20 mouse cellular contexts compared by ENCODE assay signal in the genomic region with DNA sequence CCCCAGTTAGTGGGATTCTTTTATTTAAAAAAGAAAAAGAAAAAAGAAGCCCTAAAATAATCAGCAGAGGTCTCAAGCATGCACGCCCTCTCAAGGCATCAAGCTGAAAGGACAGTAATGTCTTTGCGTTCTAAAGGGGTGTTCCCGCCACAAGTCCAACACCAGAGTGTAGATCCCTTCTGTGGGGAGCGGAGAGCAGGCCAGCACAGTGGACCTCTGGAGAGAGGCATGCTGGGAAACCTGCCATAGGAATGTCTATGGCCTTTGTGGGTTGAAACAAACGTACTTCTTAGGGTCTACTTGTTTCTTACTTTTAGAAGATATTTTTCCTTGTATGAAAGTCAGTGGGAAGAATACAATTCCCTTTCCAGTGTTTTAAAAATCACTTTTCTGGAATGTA. TPM values are rescaled to one million over a fixed set of nuclear protein-coding genes. Genes with fewer than 3 reads are reported as not detected.
DNase-seq lines count a peak whose midpoint lies in the region; ATAC-seq and TF ChIP-seq lines count a peak whose summit lies in the region.
"Had no signal": no experiment of that assay in that cellular context is flagged by ENCODE, and none has a peak within 500 bp of the region (broad histone marks: within the 10 kb centered on the region; RNA-seq: fewer than 3 reads in every experiment).

No protein-coding gene starts in this region.

- no peaks in the 10 kb centered on the region for H3K9me3 ChIP-seq in heart, embryonic 13.5 days
- no peaks in the 10 kb centered on the region for H3K9me3 ChIP-seq in kidney, embryonic 15.5 days (replicated peaks)
- H3K9me3 ChIP-seq: embryonic facial prominence, embryonic 13.5 days; embryonic facial prominence, embryonic 15.5 days; forebrain, embryonic 10.5 days; forebrain, embryonic 12.5 days had no signal

- H3K36me3 ChIP-seq in heart, embryonic 13.5 days = no peaks in the 10 kb centered on the region
- no peaks in the 10 kb centered on the region for H3K36me3 ChIP-seq in kidney, embryonic 15.5 days
- H3K36me3 ChIP-seq in kidney, adult 2 months (ENCODE audit: control insufficient read depth, insufficient read depth, low read length) = no peaks in the 10 kb centered on the region
- H3K36me3 ChIP-seq: embryonic facial prominence, embryonic 13.5 days; embryonic facial prominence, embryonic 15.5 days; forebrain, embryonic 10.5 days; forebrain, embryonic 12.5 days had no signal

- H3K4me3 ChIP-seq in heart, embryonic 13.5 days = no peak overlapping the region
- no peak overlapping the region for H3K4me3 ChIP-seq in kidney, embryonic 15.5 days (replicated peaks)
- H3K4me3 ChIP-seq in kidney, adult 2 months (ENCODE audit: insufficient read depth, low read depth, low read length) = no peak overlapping the region
- H3K4me3 ChIP-seq: embryonic facial prominence, embryonic 13.5 days; embryonic facial prominence, embryonic 15.5 days; erythroblast, embryonic 14.5 days; forebrain, embryonic 10.5 days; forebrain, embryonic 12.5 days had no signal

- no peak for ATAC-seq in heart, embryonic 13.5 days (ENCODE audit: extremely low read depth, insufficient number of reproducible peaks, low FRiP score, low TSS enrichment)
- ATAC-seq in kidney, embryonic 15.5 days (replicated peaks; ENCODE audit: low FRiP score) = no peak
- ATAC-seq: forebrain, embryonic 14.5 days; forebrain, embryonic 16.5 days had no signal

- TF ChIP-seq CTCF in kidney, adult 2 months (conservative IDR thresholded peaks at IDR 0.05; ENCODE audit: insufficient read depth, insufficient read length, low read depth, low read length) = no peak

- H3K27me3 ChIP-seq in heart, embryonic 13.5 days (replicated peaks) = no peaks in the 10 kb centered on the region
- H3K27me3 ChIP-seq in kidney, embryonic 15.5 days = no peaks in the 10 kb centered on the region
- no peaks in the 10 kb centered on the region for H3K27me3 ChIP-seq in kidney, adult 2 months (replicated peaks; ENCODE audit: control insufficient read depth, insufficient read depth, low read length)
- H3K27me3 ChIP-seq: embryonic facial prominence, embryonic 13.5 days; embryonic facial prominence, embryonic 15.5 days; forebrain, embryonic 12.5 days had no signal

- no peak for DNase-seq in heart, postnatal 4 days
- no peak for DNase-seq in kidney, adult 2 months
- DNase-seq: adrenal gland, postnatal 10 days; adrenal gland, postnatal 25 days; cerebellum, adult 11 months; cerebellum, adult 18-20 months; cerebellum, adult 8-10 months; cerebellum, adult 9-11 months; cerebellum, postnatal 14 days; cerebellum, postnatal 36 days; embryo, embryonic 11 days had no signal

- WGBS in heart, embryonic 13.5 days = 67% methylated on average over 5 of the region's 5 CpGs
- 77% methylated on average over 5 of the region's 5 CpGs for WGBS in kidney, embryonic 15.5 days
- 84% methylated on average over 5 of the region's 5 CpGs for WGBS in kidney, adult 2 months

- TF ChIP-seq POLR2A in kidney, adult 2 months (IDR thresholded peaks at IDR 0.05; ENCODE audit: low read depth, low read length) = no peak

- peaks cover 32% of the 10 kb centered on the region for H3K4me1 ChIP-seq in heart, embryonic 13.5 days
- peaks cover 11% of the 10 kb centered on the region; the same call in 1 of the 2 replicates for H3K4me1 ChIP-seq in kidney, embryonic 15.5 days
- H3K4me1 ChIP-seq in kidney, adult 2 months (ENCODE audit: control insufficient read depth, insufficient read depth, low read length) = no peaks in the 10 kb centered on the region

- H3K27ac ChIP-seq in heart, embryonic 13.5 days (replicated peaks) = peak overlapping the region; percentile 48
- 0 out of 2 replicates have a peak overlapping the region, but pooled peaks have one; percentile 18 for H3K27ac ChIP-seq in kidney, embryonic 15.5 days
- H3K27ac ChIP-seq in kidney, adult 2 months (ENCODE audit: insufficient read depth, low read depth, low read length) = no peak overlapping the region
- H3K27ac ChIP-seq: embryonic facial prominence, embryonic 13.5 days; embryonic facial prominence, embryonic 15.5 days; forebrain, embryonic 10.5 days; forebrain, embryonic 12.5 days had no signal

- H3K9ac ChIP-seq in heart, embryonic 13.5 days = no peak overlapping the region
- H3K9ac ChIP-seq in kidney, embryonic 15.5 days = no peak overlapping the region
- H3K9ac ChIP-seq: embryonic facial prominence, embryonic 13.5 days; embryonic facial prominence, embryonic 15.5 days; forebrain, embryonic 12.5 days had no signal

- H3K4me2 ChIP-seq in heart, embryonic 13.5 days = no peak overlapping the region
- H3K4me2 ChIP-seq in kidney, embryonic 15.5 days = no peak overlapping the region
- H3K4me2 ChIP-seq: embryonic facial prominence, embryonic 13.5 days; embryonic facial prominence, embryonic 15.5 days; forebrain, embryonic 12.5 days had no signal

RNA-seq across cellular contexts. Expression of a gene that starts 52.4 kb away (rescaled TPM):
- 12.4 and 13.3 TPM in 2 replicates for polyA plus RNA-seq in heart, embryonic 13.5 days (2015; fragmentation: Nextera tagmentation; extraction: Ambion mirVana)
- 10 to 100 TPM in 1 of 2 experiments, 1 to 10 TPM in 1; 9.9 to 11.9 TPM for total RNA-seq in heart, postnatal 4 days (2021)
- polyA plus RNA-seq in kidney, embryonic 15.5 days (2015; fragmentation: Nextera tagmentation; extraction: Ambion mirVana) = 17.7 and 18.3 TPM in 2 replicates
- 16.1 and 16.6 TPM in 2 replicates for polyA plus RNA-seq in kidney, adult 2 months (2012; rRNA removed)

RNA-seq across cellular contexts. Expression of a gene that starts 56.1 kb away (rescaled TPM):
- 55.6 and 57.2 TPM in 2 replicates for polyA plus RNA-seq in heart, embryonic 13.5 days (2015; fragmentation: Nextera tagmentation; extraction: Ambion mirVana)
- 10 to 100 TPM; 49.0 to 56.2 TPM for total RNA-seq in heart, postnatal 4 days (2021)
- 100 and 104 TPM in 2 replicates for polyA plus RNA-seq in kidney, embryonic 15.5 days (2015; fragmentation: Nextera tagmentation; extraction: Ambion mirVana)
- 19.4 and 21.6 TPM in 2 replicates for polyA plus RNA-seq in kidney, adult 2 months (2012; rRNA removed)
